Mouse (Mus musculus) kidney, postnatal 36 days (tissue): ENCODE data around the gene Pde6h.
A peak's percentile ranks its signal among the peaks of the same experiment; 100 is the strongest.

ENCODE experiments used
- DNase-seq, 2 experiments: peaks; one replicate each; pipeline ENCODE4 v3.0.0; 2021 to 2022; ENCODE audit warnings: mixed read lengths in 2 of 2

Gene Pde6h

DNA sequence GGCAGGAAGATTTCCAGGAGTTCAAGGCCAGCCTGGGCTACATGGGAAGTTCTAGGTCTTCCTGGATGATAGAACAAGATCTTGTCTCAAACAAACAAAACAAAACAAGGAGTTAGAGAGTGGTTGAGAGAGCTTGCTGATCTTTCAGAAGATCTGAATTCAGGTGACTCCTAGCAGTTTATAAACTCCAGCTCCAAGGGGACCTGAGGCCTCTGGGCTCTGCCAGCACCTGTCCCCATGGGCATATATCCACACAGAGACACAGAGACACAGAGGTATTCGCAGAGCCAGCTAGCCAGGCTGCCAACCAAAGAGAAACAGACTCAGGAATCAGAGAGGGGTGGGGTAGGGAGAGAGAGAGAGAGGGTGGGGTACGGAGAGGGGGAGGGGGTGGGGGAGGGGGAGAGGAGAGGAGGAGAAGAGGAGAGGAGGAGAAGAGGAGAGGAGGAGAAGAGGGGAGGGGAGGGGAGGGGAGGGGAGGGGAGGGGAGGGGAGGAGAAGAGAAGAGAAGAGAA is 10.8 kb upstream of the Pde6h start:
- no peak for DNase-seq

DNA sequence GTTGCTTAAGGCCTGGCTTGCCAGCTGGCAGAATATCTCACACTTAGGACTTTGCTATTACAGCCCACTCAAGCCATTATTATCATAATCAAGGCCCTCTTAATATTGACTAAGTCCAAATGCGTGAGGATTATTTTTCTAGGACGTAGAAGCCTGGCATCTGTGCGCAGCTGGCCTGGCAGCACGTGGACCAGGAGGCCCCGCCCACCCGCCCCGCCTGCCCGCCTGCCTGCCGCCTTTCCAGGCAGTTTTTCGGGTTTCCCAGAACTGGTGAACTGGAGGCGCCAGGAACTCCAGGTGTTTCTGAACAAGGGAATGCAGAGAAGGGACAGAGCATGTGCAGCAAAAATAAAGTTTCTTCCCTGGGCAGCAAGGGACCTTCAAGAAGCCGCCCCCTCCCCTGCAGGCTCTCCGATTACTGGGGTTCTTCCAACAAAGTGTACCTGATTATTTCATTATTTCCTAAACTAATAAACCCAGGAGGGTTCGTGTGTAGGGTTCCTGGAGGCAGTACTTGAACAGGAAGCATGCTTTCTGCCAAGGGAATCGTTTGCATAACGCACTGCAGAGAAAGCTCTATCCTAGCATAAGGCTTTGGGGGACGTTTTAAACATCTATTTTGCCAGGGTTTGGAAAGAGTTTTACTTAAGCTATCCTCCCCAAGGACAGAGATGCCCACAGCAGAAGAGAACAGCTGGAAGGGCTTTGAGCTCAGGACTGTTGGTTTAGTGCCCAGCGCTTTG is 10.1 kb upstream of the Pde6h start:
- peak; percentile 24 to 61 for DNase-seq

DNA sequence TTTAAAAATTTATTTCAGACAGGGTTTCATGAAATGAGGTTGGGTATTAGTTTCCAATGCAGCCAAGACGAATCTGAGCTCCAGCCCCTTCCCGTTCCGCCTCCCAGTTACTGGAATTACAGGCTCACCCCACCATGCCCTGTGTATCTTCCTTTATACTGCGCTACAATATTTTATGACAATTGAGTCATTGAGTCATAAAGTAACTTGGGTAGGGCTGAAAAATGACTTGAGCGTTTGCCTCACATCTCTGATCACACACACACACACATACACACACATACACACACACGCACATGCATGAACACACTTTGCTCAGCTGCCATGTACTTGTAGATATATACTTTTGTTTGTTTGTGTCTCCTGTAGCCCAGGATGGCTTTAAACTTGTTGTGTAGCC is 9.4 kb upstream of the Pde6h start:
- DNase-seq = no peak

DNA sequence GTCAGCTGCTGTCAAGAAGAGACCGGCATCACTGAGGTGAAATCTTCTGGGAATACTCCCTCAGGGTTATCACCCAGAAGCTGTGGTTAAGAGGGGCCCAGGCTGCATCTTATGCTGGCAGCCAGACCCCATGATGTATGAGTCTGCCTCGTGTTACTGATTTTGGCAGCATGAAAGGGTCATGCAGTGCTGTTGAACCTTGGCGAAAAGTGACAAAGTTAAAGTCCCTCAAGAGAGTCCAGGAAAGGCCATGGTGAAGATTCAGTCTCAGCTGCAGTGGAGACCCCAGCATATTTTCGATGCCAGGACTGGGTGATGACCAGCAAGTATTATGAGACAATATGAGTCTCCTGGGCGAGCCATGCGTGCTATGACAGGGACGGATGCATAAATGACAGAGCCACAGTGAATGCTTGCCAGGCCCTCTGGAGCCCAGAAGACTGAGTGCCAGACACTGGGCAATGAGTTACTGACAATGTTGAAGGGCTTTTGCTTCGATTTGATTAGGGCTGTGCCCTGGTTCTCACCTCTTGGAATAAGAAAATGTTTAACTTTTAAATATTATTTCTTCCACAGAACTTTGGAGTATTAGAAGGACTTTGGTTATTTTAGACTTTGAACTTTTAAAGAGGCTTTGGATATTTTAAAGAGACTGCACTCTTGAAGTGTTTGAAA is 7.8 kb upstream of the Pde6h start:
- DNase-seq = peak; percentile 25 to 50

DNA sequence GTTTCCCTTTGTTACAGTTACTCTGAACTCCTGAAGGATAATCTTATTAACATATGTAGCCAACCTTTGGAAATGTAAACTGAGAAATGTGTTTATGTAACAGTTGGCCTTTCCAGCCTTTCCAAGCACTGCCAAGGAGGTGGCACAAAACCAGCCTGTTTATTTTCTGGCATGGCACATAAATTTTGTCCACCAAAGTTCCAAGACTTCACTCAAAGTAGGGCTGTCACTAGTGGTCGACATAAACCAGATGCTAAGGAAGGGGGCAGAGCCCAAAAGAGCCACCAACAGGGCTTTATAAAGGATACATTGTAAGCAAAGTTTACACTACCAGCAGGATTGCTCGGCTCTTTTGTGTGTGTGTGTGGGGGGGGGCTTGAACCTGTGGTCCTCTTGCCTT is 5.7 kb upstream of the Pde6h start:
- no peak for DNase-seq

DNA sequence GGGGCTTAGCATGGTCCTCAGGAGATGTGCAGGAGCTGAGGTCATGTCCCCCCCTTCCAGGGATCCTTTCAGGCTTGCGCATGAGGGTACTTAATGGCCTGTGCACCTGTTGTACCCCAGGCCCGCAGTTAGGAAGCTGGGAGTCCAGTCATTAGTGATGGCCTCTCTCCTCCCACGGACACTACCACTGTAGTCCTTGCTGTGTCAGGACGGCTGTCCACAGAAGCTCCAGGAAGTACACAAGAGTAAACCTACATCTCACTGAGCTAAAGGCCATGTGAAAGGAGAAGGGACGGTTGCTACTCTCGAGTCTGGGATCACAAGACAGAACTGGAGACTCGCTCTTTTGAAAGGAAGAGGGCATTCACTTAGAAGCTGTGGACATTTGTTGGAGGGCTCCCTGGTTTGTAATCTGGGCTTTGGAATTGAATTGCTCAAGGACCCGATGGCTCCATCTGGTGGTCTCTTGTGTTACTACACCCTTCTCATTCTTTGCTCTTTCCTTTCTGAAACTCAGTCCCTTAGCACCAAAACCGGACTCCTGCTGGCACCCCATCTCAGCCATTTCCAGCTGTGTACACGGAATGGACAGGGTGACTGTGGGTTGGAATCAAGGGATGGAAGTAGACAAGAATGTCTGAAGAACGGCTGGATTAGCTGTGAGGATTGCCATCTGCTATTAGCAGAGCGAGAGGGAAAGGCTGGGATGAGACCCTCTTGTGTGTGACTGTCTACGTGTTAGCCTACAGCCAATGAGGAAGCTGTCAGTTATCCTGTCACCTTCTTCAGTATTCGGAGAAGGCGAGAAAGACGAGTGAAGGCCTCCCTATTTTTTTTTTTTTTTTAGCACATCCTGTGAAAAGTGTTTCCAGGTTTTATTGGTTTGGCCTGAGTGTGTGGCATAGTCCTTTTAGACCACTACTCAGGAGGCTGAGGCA is 3.0 kb upstream of the Pde6h start:
- peak; percentile 75 to 89 for DNase-seq

DNA sequence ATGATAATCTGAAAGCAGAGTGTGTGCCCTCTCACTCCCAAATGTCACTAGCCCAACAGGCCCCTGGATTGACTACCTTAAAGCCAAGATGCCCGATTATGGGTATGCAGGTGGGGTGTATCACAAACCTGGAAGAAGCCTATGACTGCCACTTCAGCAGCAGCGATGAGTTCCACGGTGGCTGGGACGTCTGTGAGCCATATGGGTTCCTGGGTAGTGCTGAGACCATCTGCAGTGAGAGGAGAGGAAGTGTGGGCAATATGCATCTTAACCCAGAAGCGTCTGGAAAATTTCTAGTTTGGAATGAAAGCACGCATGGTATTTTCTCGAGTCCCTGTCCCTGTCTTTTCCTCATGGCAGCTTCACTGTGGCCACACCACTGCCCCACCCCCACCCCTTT is 2.0 kb upstream of the Pde6h start:
- no peak for DNase-seq

DNA sequence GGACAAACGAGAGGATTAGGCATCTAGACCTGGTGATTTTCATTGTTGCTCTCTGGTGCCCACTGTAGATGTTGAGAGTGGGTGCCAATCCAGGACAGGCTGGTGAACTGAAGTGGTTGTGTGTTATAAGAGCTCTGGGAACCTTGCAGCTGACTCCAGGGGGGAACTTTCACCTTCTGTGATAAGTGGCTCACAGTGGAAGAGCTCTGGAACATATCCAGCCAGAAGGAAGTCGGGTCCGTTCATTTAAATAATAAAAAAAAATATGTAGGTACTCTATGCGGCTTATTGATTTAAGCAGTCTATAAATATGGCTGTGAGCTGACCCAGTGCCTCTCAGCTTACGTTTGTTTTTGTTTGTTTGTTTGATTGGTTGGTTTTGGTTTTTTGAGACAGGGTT is 1.6 kb upstream of the Pde6h start, which contains the start of gene Erp27:
Gene Erp27 (minus strand): TSS at position 101 of the 400 bp plus-strand sequence.
- no peak for DNase-seq

DNA sequence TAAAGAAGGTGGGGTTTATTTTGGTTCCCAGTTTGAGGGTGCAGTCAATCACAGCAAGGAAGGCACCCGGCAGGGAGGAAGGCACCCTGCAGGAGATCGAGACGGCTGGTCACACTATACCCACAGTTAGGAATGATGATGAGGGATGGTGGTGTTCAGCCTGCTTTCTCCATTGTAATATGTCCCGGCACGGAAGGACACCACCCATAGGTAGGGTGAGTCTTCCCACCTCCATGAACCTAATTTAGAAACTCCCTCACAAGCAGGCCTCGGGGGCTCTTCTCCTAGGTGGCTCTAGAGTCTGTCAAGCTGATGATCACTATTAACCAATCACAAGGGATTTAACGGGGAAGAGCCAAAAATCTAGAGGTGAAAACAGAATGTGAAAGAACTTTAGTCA is 761 bp upstream of the Pde6h start:
- no peak for DNase-seq

DNA sequence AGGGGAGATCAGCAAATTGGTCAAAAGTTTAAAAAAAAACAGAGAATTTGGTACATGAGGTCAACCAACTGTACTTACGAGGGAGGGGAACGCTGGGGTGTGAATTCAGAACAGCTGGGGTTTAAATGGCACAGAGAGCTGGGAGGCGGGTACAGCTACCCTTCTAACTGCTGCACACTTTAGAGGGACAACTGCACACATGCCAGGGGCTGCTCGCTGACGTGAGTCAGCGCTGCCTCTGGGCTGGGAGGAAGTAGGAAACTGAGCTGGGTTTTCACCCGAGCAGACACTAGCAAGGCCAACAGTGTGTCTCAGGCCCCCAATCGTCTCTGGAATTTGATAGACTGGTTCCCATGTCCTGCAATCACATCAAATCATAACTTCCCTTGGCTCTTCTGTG is 1.4 kb downstream of the Pde6h start:
- no peak for DNase-seq

DNA sequence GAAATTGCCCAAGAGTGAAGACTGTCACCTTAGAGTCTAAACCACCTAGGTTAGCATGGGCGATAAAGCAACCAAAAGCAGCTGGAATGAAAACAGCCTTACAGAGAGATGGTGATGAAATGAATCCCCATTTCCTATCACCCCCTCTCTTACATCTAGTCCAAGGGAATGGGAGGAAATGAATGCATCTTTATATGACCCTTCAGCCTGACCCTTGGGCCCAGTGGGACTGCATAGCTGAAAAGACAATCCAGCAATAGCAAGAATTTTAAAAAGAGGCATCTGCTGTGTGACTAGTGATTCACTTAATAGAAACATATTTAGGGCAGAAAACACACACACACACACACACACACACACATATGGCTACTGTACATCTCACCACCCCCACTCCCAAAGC is 4.0 kb downstream of the Pde6h start:
- DNase-seq = no peak

DNA sequence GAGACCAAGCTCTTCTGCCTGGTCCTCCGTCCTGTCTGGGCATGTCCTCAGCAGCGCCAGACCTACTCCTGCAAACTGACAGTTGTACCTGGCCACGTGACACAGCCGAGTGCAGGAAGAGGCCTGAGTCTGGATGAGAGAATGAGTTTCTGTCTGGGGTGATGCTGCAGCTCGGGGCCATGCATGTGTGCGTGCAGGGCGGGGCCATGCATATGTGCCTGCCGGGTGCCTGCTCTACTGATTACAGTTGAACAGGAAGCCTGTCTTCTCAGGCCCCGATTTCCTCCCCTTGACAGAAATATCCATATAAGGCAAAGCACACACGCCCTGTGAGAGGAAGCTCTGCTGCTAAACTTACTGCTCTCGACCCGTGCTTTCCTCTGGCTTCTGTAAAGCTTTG is 7.0 kb downstream of the Pde6h start:
- peak; percentile 60 to 63 for DNase-seq

DNA sequence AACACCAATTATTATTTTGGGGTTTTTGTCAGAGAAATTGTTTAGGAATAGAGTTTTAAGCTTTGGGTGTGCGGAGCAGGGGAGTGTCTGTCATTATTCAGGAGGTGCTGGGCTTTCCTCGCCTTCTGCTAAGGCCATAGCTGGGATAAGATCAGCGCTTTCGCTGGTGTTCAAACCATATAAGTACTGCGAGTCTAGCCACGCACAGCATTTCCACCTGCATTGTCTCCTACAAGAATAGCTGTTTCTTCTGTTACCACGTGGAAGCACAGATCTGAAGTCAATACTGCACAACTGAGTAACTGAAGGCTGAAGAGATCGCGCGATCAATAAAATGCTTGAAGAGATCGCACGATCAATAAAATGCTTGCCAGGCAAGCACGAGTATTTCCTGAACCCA is 7.6 kb downstream of the Pde6h start:
- no peak for DNase-seq

DNA sequence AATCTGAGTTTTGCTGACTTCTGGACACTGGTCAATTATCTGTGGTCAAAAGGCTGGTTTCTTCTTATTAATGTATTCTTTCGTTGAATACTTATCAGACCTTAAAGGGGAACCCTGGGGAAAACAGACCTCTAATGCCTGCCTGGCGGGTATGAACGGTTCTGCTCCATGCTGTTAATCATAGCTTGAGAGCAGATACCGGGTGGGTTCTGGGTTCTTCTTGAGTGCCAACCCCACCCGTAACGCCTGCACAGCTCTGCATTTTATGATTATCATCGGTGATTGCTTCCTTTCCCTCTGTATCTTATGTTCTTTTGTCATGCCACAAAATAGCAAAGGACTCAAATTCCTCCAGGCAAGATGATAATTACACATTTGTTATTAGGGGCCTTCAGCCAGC is 10.4 kb downstream of the Pde6h start:
- no peak for DNase-seq

DNA sequence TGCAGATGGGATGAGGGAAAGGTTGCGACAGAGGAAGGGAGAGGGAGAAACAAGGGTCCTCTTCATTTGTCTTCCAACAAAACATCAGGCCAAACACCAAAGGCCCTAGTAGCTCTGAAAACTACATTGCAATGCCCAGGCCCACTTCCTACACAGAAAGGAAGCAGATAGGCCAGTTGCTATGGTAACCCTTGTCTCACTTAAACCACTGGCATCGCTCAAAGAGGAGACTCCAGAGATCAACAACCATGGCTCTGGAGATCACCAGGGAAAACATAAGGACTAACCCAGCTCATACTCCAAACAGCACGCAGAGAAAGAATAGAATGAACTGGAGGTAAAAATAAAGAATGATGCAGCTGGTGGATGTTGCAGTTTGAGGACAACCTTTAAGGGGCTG is 11.6 kb downstream of the Pde6h start:
- DNase-seq = no peak

DNA sequence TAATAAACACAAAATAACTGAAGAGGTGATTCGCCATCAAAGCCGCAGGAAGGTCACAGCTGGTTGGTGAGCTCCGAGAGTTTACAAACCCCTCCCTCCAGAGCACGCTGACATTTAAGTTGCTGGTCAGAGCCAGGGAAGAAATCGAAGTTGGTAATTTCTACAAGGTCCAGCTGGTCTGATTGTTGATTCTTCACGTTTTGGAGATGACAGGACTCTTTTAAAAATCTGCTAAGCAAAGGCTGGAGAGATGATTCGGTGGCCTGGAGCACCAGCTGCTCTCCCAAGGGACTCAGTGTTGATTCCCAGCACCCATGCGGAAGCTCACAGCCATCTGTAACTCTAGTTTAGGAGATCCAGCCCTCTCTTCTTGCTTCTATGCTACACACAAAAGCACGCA is 12.7 kb downstream of the Pde6h start:
- DNase-seq = no peak

DNA sequence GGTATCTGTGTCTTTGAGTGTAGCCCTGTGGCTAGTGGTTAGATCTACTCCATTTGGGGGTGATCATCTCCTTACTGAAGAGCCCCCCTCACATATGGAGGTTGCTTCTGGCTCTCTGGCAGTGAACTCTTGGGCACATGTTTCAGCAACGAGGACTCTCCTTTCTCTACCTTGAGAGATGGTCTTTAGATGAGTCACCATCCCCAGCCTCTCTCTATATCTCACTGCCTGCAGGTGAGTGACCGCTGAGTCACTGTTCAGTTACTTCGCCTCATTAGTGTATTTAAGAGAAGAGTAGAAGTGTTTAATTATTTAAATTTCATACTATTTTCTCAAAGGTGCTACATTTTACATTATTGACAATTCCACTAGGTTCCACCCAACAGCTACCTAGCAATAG is 13.5 kb downstream of the Pde6h start:
- DNase-seq = no peak

DNA sequence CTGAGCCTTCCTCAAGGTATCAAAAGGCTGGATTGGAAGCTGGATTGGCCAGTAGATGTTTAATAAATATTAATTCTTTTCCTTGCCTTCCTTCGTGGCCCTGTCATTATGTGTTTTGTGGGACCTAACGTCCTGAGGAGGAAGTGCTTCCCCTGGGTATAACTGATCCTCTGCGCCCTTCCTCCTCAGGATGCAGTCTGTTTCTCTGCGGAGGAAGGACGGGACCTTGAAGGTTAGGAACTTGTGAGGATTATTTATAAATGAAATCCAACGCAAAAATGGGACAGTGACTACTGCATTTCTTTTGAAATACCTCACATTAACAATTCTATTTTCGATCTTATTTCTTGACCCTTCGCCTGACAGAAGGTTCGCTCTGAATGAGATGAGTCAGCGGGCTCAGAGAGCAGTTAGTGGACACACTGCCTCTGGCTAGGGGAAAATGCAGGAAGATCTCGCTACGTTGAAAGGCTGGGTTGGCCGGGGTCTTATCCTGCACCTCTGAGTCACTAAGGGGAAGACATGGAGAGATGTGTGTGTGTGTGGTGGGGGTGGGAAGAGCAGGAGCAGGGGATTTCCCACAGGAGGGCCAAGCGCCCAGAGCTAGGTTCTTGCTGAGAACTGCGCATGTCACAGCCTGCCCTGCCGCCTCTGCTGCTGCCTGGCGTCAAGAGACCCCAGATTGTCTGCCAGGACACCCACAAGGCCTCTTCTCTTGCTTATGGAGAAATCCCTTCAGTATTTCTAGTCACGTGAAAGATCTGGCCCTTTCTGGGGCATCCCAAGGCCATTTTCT is 14.9 kb downstream of the Pde6h start:
- peak in 1 of 2 experiments; percentile 47 for DNase-seq

DNA sequence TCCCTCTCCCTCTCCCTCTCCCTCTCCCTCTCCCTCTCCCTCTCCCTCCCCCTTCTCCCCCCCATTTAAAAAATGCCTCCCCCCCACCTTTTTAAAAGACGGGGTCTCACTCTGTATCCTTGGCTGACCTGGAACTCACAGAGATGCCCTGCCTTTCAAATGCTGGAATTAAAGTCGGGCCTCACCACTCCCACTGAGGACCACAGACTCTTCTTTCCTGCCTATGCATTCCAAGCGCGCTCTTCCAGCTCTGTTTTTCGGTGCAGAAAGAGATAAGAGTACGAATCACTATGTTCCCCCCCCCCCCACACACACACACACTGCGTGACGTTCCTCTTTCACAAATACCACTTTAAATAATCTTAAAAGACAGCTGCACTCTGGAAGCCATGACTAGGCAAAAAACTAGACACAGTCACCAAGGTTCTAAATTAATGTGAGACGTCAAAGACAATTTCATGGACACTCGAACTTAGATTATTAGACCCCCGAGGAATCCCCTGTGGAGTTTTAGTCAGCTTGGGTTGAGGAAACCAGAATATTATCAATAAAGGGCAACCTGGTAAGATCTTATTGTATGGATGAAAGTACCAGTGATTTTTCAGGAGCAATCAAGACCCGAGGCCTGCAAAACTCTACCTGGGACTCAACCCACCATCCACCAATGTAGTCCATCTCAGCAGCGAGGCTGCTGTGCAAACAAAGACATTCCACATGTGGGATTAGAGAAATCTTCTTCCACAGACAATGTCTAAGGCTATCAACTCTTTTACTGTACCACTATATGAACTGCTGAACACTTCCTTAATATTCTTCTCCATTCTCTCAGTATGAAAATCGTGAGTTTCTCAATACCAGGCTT is 15.9 kb downstream of the Pde6h start:
- no peak for DNase-seq

DNA sequence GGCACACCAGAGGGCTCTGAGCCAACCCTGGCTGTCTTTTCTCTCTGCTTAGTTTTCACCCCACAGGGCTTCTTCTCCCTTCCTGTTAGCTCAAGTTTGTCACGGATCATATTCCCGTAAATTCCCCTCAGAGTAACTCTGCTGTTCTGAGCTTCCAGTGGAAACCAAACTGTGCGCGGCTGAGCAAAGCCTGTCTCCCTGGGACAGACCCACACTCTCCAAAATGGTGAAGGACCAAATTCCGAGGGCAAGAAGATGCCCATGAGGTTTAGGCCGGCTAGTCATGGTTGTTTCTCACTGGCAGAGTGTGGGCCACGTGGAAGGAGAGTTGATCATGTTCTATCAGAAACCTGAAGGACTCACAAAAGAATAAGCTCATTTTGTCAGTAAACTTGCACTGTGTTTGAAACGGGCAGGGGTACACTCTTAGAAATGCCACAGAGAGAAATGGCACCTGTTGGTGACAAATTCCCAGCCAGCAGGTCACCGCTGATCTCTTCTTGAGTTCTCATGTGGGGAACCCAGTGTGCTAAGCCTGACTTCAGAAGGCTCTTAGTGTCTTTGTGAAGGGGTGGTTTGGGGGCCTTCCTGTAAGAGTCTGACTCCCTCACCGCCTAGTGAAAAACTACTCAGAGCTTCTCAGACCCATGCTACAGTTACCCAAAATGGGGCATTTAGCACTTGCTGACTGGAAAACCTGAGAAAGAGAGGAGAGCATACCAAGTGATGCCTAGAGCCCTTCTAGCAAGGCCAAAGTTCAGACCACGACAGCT is 16.7 kb downstream of the Pde6h start:
- no peak for DNase-seq
